Mouse (Mus musculus) thymus, adult 2 months (tissue): ENCODE measurements around the gene Gm21170. TPM values are rescaled to one million over a fixed set of nuclear protein-coding genes. Genes with fewer than 3 reads are reported as not detected.
"Not testable (repeated sequence)": the region's sequence is repeated elsewhere in the genome, so short reads cannot be mapped to it uniquely, and the experiment has no call there.

Experiments used
- DNase-seq: peaks from one replicate; pipeline ENCODE4 v3.0.0; 2021
- H3K27ac ChIP-seq: fragments of 200-500 bp; 2 replicates; pipeline ENCODE4 v1.5.1; 2012; ENCODE audit warnings: low read length, control low read depth; ENCODE audit not compliant: control insufficient read depth, insufficient read depth
- H3K27me3 ChIP-seq: fragments of 200-500 bp; 2 replicates; pipeline ENCODE4 v1.6.1; 2012; ENCODE audit warnings: mild to moderate bottlenecking, low read length, moderate library complexity, mixed read lengths; ENCODE audit not compliant: control insufficient read depth, insufficient read depth
- H3K36me3 ChIP-seq: fragments of 200-500 bp; 2 replicates; pipeline ENCODE4 v1.6.1; 2012; ENCODE audit warnings: mild to moderate bottlenecking, low read length, moderate library complexity; ENCODE audit not compliant: control insufficient read depth, insufficient read depth
- H3K4me1 ChIP-seq: fragments of 200-500 bp; replicated peaks from 2 replicates; pipeline ENCODE4 v1.6.1; 2012; ENCODE audit warnings: low read length; ENCODE audit not compliant: control insufficient read depth, insufficient read depth
- H3K4me3 ChIP-seq: fragments of 200-500 bp; 2 replicates; pipeline ENCODE4 v1.5.1; 2012; ENCODE audit warnings: mild to moderate bottlenecking, low read length, control low read depth, moderate library complexity; ENCODE audit not compliant: control insufficient read depth, insufficient read depth
- WGBS: fragments of 180-500 bp; shearing (Covaris S2); methylation state at CpG from one replicate; pipeline ENCODE4 v1.1.7; 2018; 5-methylcytosine and 5-hydroxymethylcytosine counted together
- polyA plus RNA-seq: library from polyadenylated mRNA; depleted of rRNA; stranded (reverse); fragments of >200 nt; gene quantifications from 2 replicates; pipeline ENCODE4 v1.2.3, GENCODE M21; 2012; rRNA removed

Gene Gm21170
- not detected in 2 replicates for polyA plus RNA-seq

DNA sequence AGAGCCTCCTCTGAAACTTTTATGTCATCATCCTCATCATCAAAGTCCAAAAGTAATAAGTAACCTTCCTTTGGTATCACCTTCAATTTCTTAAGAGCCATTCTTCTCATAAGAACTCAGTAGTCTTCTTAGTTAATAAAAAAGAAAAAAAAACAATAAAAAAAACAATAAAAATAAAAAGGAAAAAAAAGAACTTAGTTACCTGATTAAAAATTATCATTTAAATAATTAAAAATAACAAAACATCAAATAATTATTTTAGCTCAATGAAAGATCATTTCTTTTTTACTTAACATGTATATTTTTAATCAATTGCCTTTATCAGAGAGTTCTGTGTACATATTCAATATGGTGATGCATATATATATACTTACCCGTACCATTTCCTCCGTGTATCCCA lies at the start of gene Gm21170:
Gene Gm21170 (minus strand): TSS at position 101 of the 400 bp plus-strand sequence.
- DNase-seq, H3K27me3 ChIP-seq, H3K4me3 ChIP-seq, H3K27ac ChIP-seq, H3K4me1 ChIP-seq, H3K36me3 ChIP-seq: not testable (repeated sequence)
- no CpG with 5 or more reads among the region's 2 CpGs for WGBS

Other genes with a start within 250 kb of the Gm21170 start
- not detected in 2 replicates for gene Gm21256, start 240.1 kb downstream of the Gm21170 start, polyA plus RNA-seq